Mouse (Mus musculus) ZHBTc4 (cell line): ENCODE measurements around the gene Dennd4b.
"Not testable (repeated sequence)": the region's sequence is repeated elsewhere in the genome, so short reads cannot be mapped to it uniquely, and the experiment has no call there.

Experiments used
- DNase-seq: peaks from one replicate; pipeline ENCODE4 v3.0.0-alpha.2; 2011; ENCODE audit warnings: low read depth, low spot score

Dennd4b gene

GRCm38 (mm10) chr3:90253174-90253573, 11.8 kb upstream of the Dennd4b start:
- DNase-seq: not testable (repeated sequence)

DNA sequence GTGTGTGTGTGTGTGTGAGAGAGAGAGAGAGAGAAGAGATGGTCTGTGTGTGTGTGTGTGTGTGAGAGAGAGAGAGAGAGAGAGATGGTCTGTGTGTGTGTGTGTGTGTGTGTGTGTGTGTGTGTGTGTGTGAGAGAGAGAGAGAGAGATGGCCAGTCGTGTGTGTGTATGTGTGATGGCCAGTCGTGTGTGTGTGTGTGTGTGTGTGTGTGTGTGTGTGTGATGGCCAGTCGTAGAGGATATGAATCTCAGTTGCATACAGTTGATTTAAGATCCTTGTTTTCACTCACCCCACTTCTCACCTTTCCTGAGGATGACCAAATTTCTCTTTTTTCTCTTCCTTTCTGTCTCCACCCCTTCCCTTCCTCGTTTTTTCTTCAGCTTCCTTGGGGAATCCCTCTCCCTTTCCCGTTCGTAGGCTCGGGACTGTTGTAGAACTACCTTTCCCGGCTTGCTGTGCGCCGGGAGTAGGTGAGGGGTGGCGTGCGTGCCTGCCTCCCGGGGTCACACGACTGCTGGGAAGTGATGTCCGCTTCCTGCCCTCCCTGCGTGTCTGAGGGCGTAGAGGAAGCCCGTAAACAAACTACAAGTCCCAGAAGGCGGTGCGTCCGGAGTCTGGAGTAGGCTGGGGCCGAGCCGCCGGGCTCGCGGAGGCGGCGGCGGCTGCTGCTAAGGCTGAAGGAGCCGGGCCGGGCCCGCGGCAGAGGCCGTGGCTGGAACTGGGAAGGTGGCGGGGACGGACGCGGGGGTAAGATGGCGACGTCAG, 11.1 kb upstream of the Dennd4b start, which contains the start of gene Crtc2:
Gene Crtc2 (plus strand): TSS at position 511 of the 766 bp plus-strand sequence.
- DNase-seq: peak; percentile 99

DNA sequence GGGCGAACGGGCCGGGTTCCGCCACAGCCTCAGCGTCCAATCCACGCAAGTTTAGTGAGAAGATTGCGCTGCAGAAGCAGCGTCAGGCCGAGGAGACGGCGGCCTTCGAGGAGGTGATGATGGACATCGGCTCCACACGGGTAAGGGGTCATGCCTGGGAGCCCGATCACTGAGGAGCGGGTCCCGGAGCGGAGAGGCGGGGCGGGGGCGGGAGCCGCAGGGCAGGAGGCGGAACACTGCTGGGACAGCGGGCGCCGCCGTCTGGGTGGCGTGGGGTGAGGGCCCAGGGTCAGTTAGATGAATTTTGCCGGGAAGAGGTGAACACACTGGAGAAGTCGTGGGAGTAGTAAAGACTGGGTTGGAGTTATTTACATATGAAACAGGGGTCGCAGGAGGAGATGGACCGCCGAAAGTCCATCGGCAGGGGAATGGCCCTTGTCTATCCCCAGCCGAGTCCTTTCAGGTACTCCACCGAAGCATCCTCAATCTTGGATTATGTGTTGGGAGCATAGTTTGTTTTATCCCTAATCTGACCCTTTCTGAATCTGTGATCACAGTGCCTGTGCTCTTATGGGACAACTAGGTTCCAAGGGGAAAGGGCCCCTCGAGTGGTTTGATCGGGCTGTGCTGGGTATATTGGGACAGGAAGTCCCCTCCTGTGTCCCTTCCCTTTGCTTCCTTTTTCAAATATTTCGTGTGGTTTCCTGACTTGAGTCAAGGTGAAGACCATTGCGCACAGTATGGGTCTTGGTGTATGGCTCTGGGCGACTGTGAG, 10.4 kb upstream of the Dennd4b start:
- peak; percentile 27 for DNase-seq

DNA sequence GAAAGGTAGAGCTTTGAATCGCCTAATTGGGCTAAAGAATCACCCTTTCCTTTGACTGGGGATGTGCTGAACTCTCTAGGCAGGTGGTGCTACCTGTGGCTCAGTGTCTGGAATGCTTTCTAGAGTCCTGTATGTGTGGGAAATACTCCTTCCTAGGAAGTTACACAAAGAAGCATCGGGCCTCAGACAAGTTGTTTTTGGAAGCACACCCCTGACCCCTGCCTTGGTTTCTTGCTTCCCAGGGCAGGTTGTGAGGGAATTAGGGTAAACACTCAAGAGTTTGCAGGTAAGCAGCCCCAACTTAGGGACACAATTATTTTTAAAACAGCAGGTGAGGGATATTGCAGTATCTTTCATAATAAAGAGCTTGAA, 9.8 kb upstream of the Dennd4b start:
- DNase-seq: no peak

DNA sequence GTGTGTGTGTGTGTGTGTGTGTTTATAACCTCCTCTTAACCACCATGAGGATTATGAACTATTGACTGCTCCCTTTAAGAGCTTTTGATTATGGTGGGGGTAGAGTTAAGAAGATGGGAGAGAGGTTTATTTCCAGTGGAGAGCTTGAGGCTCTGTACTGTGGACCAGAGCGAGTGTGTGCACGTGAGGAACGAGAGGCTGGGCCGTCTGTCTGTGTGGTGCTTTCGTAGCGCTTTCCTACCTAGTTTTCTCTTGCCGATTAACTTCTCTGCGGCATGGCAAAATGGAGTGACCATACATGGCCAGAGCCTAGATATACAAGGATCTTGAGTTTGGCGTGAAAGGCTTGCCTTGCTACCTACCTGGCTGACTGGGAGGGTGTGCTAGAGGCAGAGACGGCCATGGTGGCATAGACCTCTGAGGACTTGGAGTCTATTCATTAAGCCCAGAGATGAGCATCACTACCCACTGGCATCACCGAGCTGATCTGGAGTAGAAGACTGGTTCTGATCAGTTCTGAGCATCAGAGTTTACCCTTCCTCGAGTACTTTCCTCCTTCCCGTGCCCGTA, 9.1 kb upstream of the Dennd4b start:
- DNase-seq: no peak

GRCm38 (mm10) chr3:90256731-90257530, 8.1 kb upstream of the Dennd4b start:
- DNase-seq: no peak

DNA sequence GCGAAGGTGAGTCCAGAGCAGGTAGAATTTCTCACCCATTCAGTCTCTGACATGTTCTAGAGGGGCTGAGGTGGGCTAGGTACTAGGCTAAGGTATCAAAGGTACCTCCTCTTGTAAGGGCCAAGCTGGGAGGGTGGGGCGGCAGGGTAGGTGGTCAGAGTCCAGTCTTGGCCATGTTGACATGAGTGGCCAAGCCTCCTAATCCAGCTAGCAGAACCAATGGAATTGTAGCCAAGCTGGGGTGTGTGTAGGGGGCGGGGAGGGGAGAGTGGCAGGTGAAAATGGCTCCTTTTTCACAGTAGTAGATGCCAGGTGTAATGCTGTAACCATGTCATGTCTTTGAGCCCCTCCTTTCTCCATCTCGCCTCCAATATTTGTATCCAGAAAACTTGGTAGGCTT, 6.5 kb upstream of the Dennd4b start:
- no peak for DNase-seq

- DNase-seq: no peak
Measured at GRCm38 (mm10) chr3:90263121-90263771, 1.7 kb upstream of the Dennd4b start.

DNA sequence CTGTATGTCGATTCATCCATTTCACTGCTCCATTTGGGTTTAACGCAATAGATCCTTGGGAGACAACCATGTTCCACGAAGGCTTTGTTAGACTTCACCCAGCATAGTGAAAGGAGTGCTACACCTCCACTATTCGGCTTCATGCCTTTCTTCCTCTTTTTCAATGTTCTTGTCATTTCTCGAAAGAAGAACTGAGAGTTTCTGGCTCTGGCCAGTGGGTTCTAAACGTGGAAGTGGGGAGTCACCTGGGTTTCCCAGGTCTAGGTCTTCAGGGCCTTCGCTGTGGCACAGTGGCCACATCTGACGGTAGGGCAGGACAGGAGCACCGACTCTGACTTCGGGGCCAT, 325 bp upstream of the Dennd4b start:
- DNase-seq: no peak

GRCm38 (mm10) chr3:90265932-90266741, 1.2 kb downstream of the Dennd4b start:
- no peak for DNase-seq

GRCm38 (mm10) chr3:90266901-90267775, 2.2 kb downstream of the Dennd4b start:
- DNase-seq: no peak

GRCm38 (mm10) chr3:90268190-90268589, 3.2 kb downstream of the Dennd4b start:
- DNase-seq: no peak

- no peak for DNase-seq
Measured at GRCm38 (mm10) chr3:90268971-90269370, 4.0 kb downstream of the Dennd4b start.

GRCm38 (mm10) chr3:90270784-90271183, 5.8 kb downstream of the Dennd4b start:
- no peak for DNase-seq

GRCm38 (mm10) chr3:90272170-90272569, 7.2 kb downstream of the Dennd4b start:
- DNase-seq: peak; percentile 64

GRCm38 (mm10) chr3:90273855-90274254, 8.9 kb downstream of the Dennd4b start:
- DNase-seq: peak; percentile 51

DNA sequence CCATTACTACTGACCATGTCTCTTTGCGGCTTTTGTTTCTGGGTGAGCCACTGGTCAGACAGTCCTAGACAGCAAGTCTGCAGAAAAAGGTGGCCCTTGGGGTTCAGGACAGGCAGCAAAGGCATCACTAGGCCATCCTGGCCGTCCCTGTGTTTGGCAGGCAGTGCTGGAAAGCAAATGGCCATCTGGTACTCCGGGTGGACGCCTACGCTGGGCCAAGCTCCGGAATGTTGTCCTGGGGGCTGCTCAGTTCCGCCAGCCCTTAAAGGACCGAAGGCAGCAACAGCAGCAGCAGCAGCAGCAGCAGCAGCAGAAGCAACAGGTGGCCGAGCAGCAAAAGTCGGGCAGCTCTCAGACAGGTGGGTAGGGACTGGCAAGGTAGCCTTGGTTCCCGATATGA, 10.3 kb downstream of the Dennd4b start:
- DNase-seq: no peak

- peak; percentile 42 for DNase-seq
Measured at GRCm38 (mm10) chr3:90276858-90277257, 11.9 kb downstream of the Dennd4b start.

- no peak for DNase-seq
Measured at GRCm38 (mm10) chr3:90277793-90278192, 12.8 kb downstream of the Dennd4b start.
